Mouse (Mus musculus): ENCODE results near the gene Kdf1. TPM values are rescaled to one million over a fixed set of nuclear protein-coding genes. Genes with fewer than 3 reads are reported as not detected.

Kdf1 gene
- 7.6 and 8.0 TPM in 2 replicates for polyA plus RNA-seq (2014; fragmentation: Nextera tagmentation; extraction: Ambion mirVana)

DNA sequence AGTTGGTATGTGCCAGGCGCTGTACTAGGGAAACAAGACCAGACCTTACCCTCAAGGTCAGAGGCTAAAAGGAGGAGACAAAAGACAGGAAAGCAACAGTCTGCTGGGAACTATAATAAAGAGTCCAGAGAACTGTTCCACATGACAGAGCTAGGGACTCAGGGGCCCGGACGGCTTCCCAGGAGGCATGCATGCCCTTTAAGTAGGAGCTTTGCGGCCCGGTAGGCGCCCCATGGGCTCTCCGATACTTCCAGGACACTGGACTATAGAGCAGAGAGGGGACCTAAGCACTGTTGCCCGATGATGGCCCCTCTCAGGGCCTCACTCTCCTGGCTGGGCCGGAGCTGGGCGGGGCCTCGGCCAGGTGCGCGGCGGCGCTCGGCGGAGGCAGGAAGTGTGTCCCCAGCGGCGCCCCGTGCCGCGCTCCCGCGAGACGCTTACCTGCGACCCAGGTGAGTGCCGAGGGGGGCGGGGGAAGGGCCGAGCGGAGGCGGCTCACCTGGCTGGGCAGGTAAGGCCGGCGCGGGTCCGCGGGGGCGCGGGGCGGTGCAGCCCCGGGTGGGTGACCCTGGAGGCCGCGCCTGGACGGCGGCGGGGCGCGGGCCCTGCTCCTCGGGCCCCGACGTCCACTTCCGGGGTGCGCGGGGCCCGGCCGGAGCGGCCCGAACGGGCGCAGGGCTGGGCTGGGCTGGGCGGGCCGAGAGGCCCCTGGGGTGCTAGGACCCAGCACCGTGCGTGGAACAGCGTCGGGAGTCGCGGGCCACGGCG, at the start of gene Kdf1:
TSS of gene Kdf1 (plus strand) at position 363 of the 768 bp plus-strand sequence.
- peaks cover 30% of the 10 kb centered on the region for H3K27me3 ChIP-seq (ENCODE audit: control insufficient read depth, insufficient read depth, low read length)
- ATAC-seq (replicated peaks; ENCODE audit: insufficient number of reproducible peaks, low FRiP score, low TSS enrichment, low read depth) (no peak), DNase-seq (ENCODE audit: low spot score) (peak; percentile 27)
- peak within 1 kb of the TSS; percentile 39 for H3K4me3 ChIP-seq (ENCODE audit: low read depth, low read length)
- WGBS = 4% methylated on average over 65 of the region's 69 CpGs
- no peak within 1 kb of the TSS for H3K27ac ChIP-seq (replicated peaks; ENCODE audit: low read depth, low read length)
- H3K9ac ChIP-seq (replicated peaks; ENCODE audit: low read length) = peak within 1 kb of the TSS; percentile 54
- H3K9me3 ChIP-seq (replicated peaks; ENCODE audit: control insufficient read depth, low read length) = no peaks in the 10 kb centered on the region
- no peaks in the 10 kb centered on the region for H3K36me3 ChIP-seq (replicated peaks; ENCODE audit: control insufficient read depth, insufficient read depth, low read depth, low read length)
- no peaks in the 10 kb centered on the region for H3K4me1 ChIP-seq (ENCODE audit: control insufficient read depth, insufficient read depth, low read length)
- peak within 1 kb of the TSS; percentile 48 for H3K4me2 ChIP-seq (ENCODE audit: low read depth, low read length)

DNA sequence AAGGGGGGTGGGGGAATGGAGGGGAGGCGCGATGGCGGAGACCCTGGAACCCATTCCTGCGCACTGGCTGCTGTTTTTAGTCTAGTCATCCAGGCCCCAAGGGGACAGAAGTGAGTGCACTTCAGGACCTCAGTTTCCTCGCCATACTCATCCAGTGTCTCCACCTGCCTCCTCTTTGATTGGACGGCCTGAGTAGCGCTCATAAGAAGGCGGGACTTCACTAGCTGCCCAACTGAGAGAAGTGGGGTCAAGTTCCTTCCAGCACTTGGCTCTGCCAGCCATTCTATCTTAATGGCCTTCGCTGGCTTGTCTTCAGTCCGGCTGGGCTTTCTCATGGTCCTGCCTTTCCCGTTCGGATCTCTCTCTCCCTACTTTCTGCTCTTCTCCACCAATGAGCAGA, 49.6 kb upstream of the Kdf1 start:
- no peaks in the 10 kb centered on the region for H3K9me3 ChIP-seq (replicated peaks; ENCODE audit: control insufficient read depth, low read length)
- peak overlapping the region; percentile 28; the same call in 1 of the 2 replicates for H3K4me2 ChIP-seq (ENCODE audit: low read depth, low read length)
- DNase-seq (ENCODE audit: low spot score) (peak; percentile 42), ATAC-seq (replicated peaks; ENCODE audit: insufficient number of reproducible peaks, low FRiP score, low TSS enrichment, low read depth) (no peak)
- H3K36me3 ChIP-seq (replicated peaks; ENCODE audit: control insufficient read depth, insufficient read depth, low read depth, low read length) = no peaks in the 10 kb centered on the region
- H3K27me3 ChIP-seq (ENCODE audit: control insufficient read depth, insufficient read depth, low read length) = 0 out of 2 replicates have a peak, but pooled peaks cover 3% of the 10 kb centered on the region
- no peak overlapping the region for H3K27ac ChIP-seq (replicated peaks; ENCODE audit: low read depth, low read length)
- peaks cover 2% of the 10 kb centered on the region; the same call in 1 of the 2 replicates for H3K4me1 ChIP-seq (ENCODE audit: control insufficient read depth, insufficient read depth, low read length)
- WGBS = 16% methylated on average over 12 of the region's 12 CpGs
- H3K4me3 ChIP-seq (ENCODE audit: low read depth, low read length) = peak overlapping the region; percentile 11
- H3K9ac ChIP-seq (replicated peaks; ENCODE audit: low read length) = no peak overlapping the region

DNA sequence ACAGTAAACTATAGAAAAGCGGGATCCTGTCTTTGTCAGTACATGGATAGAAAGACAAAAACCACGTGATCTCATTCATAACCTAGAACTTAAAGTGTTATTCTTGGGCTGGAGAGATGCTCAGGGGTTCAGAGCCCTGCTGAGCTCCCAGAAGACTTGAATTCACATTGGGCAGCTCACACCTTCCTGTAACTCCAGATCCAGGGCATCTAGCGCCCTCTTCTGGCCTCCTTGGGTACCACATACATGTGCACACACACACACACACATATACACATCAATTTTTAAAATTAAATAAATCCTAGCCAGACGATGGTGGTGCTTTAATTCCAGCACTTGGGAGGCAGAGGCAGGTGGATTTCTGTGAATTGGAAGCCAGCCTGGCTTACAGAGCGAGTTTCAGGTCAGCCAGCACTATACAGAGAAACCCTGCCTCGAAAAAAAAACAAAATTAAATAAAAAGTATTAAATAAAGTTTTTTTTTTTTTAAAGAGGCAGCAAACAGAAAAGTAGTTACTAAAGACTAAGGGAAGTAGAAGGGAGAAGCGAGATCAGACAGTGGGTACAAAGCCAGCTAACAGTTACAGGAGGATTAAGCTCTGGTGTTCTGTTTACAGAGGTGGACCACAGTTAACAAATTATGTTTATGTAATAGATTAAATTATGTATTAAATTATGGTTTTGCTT, 47.5 kb upstream of the Kdf1 start:
- no peak overlapping the region for H3K4me2 ChIP-seq (ENCODE audit: low read depth, low read length)
- 80% methylated on average over 7 of the region's 7 CpGs for WGBS
- peaks cover 2% of the 10 kb centered on the region; the same call in 1 of the 2 replicates for H3K4me1 ChIP-seq (ENCODE audit: control insufficient read depth, insufficient read depth, low read length)
- DNase-seq (ENCODE audit: low spot score) = no peak
- H3K9me3 ChIP-seq (replicated peaks; ENCODE audit: control insufficient read depth, low read length) = no peaks in the 10 kb centered on the region
- H3K27me3 ChIP-seq (ENCODE audit: control insufficient read depth, insufficient read depth, low read length) = 0 out of 2 replicates have a peak, but pooled peaks cover 3% of the 10 kb centered on the region
- no peak overlapping the region for H3K27ac ChIP-seq (replicated peaks; ENCODE audit: low read depth, low read length)
- no peak overlapping the region for H3K9ac ChIP-seq (replicated peaks; ENCODE audit: low read length)
- no peak for ATAC-seq (replicated peaks; ENCODE audit: insufficient number of reproducible peaks, low FRiP score, low TSS enrichment, low read depth)
- H3K36me3 ChIP-seq (replicated peaks; ENCODE audit: control insufficient read depth, insufficient read depth, low read depth, low read length) = no peaks in the 10 kb centered on the region
- no peak overlapping the region for H3K4me3 ChIP-seq (ENCODE audit: low read depth, low read length)

GRCm38 (mm10) chr4:133473833-133474232, 44.9 kb upstream of the Kdf1 start:
- no peaks in the 10 kb centered on the region; the same call in 1 of the 2 replicates for H3K4me1 ChIP-seq (ENCODE audit: control insufficient read depth, insufficient read depth, low read length)
- H3K4me3 ChIP-seq (ENCODE audit: low read depth, low read length) = no peak overlapping the region
- no peak overlapping the region for H3K4me2 ChIP-seq (ENCODE audit: low read depth, low read length)
- 61% methylated on average over 2 of the region's 2 CpGs for WGBS
- H3K27me3 ChIP-seq (ENCODE audit: control insufficient read depth, insufficient read depth, low read length) = 0 out of 2 replicates have a peak, but pooled peaks cover 2% of the 10 kb centered on the region
- no peak overlapping the region for H3K9ac ChIP-seq (replicated peaks; ENCODE audit: low read length)
- no peak overlapping the region for H3K27ac ChIP-seq (replicated peaks; ENCODE audit: low read depth, low read length)
- no peaks in the 10 kb centered on the region for H3K36me3 ChIP-seq (replicated peaks; ENCODE audit: control insufficient read depth, insufficient read depth, low read depth, low read length)
- ATAC-seq (replicated peaks; ENCODE audit: insufficient number of reproducible peaks, low FRiP score, low TSS enrichment, low read depth) (no peak), DNase-seq (ENCODE audit: low spot score) (no peak)
- H3K9me3 ChIP-seq (replicated peaks; ENCODE audit: control insufficient read depth, low read length) = no peaks in the 10 kb centered on the region

- H3K27ac ChIP-seq (replicated peaks; ENCODE audit: low read depth, low read length) = no peak within 1 kb of the TSS
- peak within 1 kb of the TSS; percentile 46 for H3K9ac ChIP-seq (replicated peaks; ENCODE audit: low read length)
Measured at GRCm38 (mm10) chr4:133479458-133480184, 39.1 kb upstream of the Kdf1 start, which contains the start of gene Tent5b. Gene Tent5b, plus strand, starts transcription at chr4:133480132.

GRCm38 (mm10) chr4:133480185-133480537, 38.6 kb upstream of the Kdf1 start:
- H3K9me3 ChIP-seq (replicated peaks; ENCODE audit: control insufficient read depth, low read length) = no peaks in the 10 kb centered on the region
- peak overlapping the region; percentile 52 for H3K4me2 ChIP-seq (ENCODE audit: low read depth, low read length)
- 3% methylated on average over 28 of the region's 34 CpGs for WGBS
- H3K36me3 ChIP-seq (replicated peaks; ENCODE audit: control insufficient read depth, insufficient read depth, low read depth, low read length) = no peaks in the 10 kb centered on the region
- H3K4me1 ChIP-seq (ENCODE audit: control insufficient read depth, insufficient read depth, low read length) = peaks cover 2% of the 10 kb centered on the region; the same call in 1 of the 2 replicates
- H3K9ac ChIP-seq (replicated peaks; ENCODE audit: low read length) = peak overlapping the region; percentile 46
- H3K27ac ChIP-seq (replicated peaks; ENCODE audit: low read depth, low read length) = no peak overlapping the region
- H3K27me3 ChIP-seq (ENCODE audit: control insufficient read depth, insufficient read depth, low read length) = peaks cover 11% of the 10 kb centered on the region
- no peak for DNase-seq (ENCODE audit: low spot score)
- H3K4me3 ChIP-seq (ENCODE audit: low read depth, low read length) = peak overlapping the region; percentile 41
- peak; percentile 40; the same call in 1 of the 2 replicates for ATAC-seq (replicated peaks; ENCODE audit: insufficient number of reproducible peaks, low FRiP score, low TSS enrichment, low read depth)

More at GRCm38 (mm10) chr4:133479458-133480184, 39.1 kb upstream of the Kdf1 start, which contains the start of gene Tent5b:
- Histone ChIP-seq H3K9me3 (replicated peaks; ENCODE audit: control insufficient read depth, low read length) (no peaks in the 10 kb centered on the region), H3K4me2 (ENCODE audit: low read depth, low read length) (peak within 1 kb of the TSS; percentile 52), H3K36me3 (replicated peaks; ENCODE audit: control insufficient read depth, insufficient read depth, low read depth, low read length) (no peaks in the 10 kb centered on the region), H3K27me3 (ENCODE audit: control insufficient read depth, insufficient read depth, low read length) (peaks cover 11% of the 10 kb centered on the region), H3K4me3 (ENCODE audit: low read depth, low read length) (peak within 1 kb of the TSS; percentile 41), H3K4me1 (ENCODE audit: control insufficient read depth, insufficient read depth, low read length) (peaks cover 2% of the 10 kb centered on the region; the same call in 1 of the 2 replicates)
- peak; percentile 98 for ATAC-seq (replicated peaks; ENCODE audit: insufficient number of reproducible peaks, low FRiP score, low TSS enrichment, low read depth)
- peak; percentile 98 for DNase-seq (ENCODE audit: low spot score)
- WGBS = 3% methylated on average over 29 of the region's 29 CpGs

DNA sequence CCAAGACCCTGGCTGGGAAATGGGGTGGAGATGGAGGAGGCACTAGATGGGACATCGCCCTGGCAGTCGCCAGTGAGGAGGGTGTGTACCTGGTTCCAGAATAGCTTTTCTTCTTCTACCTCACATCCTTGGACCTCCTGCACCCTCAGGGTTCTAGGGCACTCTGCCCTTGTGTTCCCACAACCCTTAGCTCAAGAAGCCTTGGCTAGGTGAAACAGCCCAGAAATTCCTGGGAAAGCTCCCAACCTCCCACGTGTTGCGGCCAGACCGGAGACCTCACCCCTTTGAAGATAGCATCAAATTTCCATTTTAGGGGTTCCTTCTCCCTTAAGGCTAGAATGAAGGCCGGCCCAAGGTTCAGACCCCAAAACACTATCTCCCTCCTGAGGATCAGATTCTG, 38.0 kb upstream of the Kdf1 start:
- H3K4me3 ChIP-seq (ENCODE audit: low read depth, low read length) = 0 out of 2 replicates have a peak overlapping the region, but pooled peaks have one; percentile 41
- 29% methylated on average over 6 of the region's 6 CpGs for whole genome bisulfite sequencing
- H3K4me2 ChIP-seq (ENCODE audit: low read depth, low read length) = no peak overlapping the region; the same call in 1 of the 2 replicates
- no peak for DNase-seq (ENCODE audit: low spot score)
- H3K36me3 ChIP-seq (replicated peaks; ENCODE audit: control insufficient read depth, insufficient read depth, low read depth, low read length) = no peaks in the 10 kb centered on the region
- H3K9ac ChIP-seq (replicated peaks; ENCODE audit: low read length) = no peak overlapping the region
- peaks cover 2% of the 10 kb centered on the region; the same call in 1 of the 2 replicates for H3K4me1 ChIP-seq (ENCODE audit: control insufficient read depth, insufficient read depth, low read length)
- no peaks in the 10 kb centered on the region for H3K9me3 ChIP-seq (replicated peaks; ENCODE audit: control insufficient read depth, low read length)
- H3K27ac ChIP-seq (replicated peaks; ENCODE audit: low read depth, low read length) = no peak overlapping the region
- peaks cover 11% of the 10 kb centered on the region for H3K27me3 ChIP-seq (ENCODE audit: control insufficient read depth, insufficient read depth, low read length)
- no peak for ATAC-seq (replicated peaks; ENCODE audit: insufficient number of reproducible peaks, low FRiP score, low TSS enrichment, low read depth)

Measured in embryonic facial prominence, embryonic 11.5 days (tissue).